Mouse (Mus musculus) erythroblast, embryonic 14.5 days (primary cell): ENCODE data around the gene Ggt7. TPM values are rescaled to one million over a fixed set of nuclear protein-coding genes. Genes with fewer than 3 reads are reported as not detected.

Source experiments
- H3K27me3 ChIP-seq: 2 replicates; pipeline ENCODE4 v1.6.1; 2012; ENCODE audit warnings: inconsistent platforms; ENCODE audit not compliant: control insufficient read depth
- H3K36me3 ChIP-seq: 2 replicates; pipeline ENCODE4 v1.6.1; 2012; ENCODE audit warnings: mild to moderate bottlenecking, inconsistent platforms; ENCODE audit not compliant: control insufficient read depth
- H3K4me1 ChIP-seq: 2 replicates; pipeline ENCODE4 v1.6.1; 2012; ENCODE audit warnings: inconsistent platforms; ENCODE audit not compliant: control insufficient read depth
- H3K4me3 ChIP-seq: replicated peaks from 2 replicates; pipeline ENCODE3; 2012; ENCODE audit warnings: moderate library complexity, mild to moderate bottlenecking, inconsistent platforms
- H3K9me3 ChIP-seq: 2 replicates; pipeline ENCODE4 v1.6.1; 2012; ENCODE audit warnings: low read length, inconsistent platforms, mixed read lengths; ENCODE audit not compliant: control insufficient read depth
- GATA1 ChIP-seq: IDR thresholded peaks from 2 replicates; pipeline ENCODE4 v1.6.1; 2012; ENCODE audit warnings: low read length, inconsistent platforms, mixed read lengths
- TAL1 ChIP-seq: IDR thresholded peaks from 3 replicates; pipeline ENCODE4 v1.6.1; 2012; ENCODE audit warnings: low read length, inconsistent platforms, mixed read lengths
- polyA plus RNA-seq: library from polyadenylated mRNA; stranded (reverse); fragments of >175 nt; gene quantifications from 2 replicates; pipeline ENCODE4 v1.2.3, GENCODE M21; 2012

Ggt7 gene
- polyA plus RNA-seq, 1 experiment, result not detected

DNA sequence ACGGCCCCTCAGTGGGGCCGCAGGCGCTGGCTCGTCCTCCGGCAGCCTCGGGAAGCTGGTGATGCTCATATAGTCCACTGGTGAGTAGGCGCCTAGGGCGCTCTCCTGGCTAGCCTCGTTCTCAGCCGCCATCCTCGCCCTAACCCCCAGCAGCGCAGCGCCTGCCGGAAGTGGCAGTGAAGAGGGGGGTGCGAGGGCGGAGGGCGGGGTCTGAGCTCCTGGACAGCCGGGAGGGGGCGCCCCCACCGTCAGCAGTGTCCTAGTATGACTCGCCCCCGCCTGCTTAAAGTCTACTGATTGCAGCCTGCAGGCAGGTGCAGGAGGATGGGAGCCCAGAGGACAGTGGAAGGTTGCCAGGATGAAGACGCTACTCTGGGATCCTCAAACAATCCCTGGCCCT, 3.4 kb downstream of the Ggt7 start:
- peaks cover 43% of the 10 kb centered on the region for H3K27me3 ChIP-seq
- H3K4me1 ChIP-seq, result peaks cover 26% of the 10 kb centered on the region
- TF ChIP-seq GATA1, result no peak
- no peak for TF ChIP-seq TAL1
- no peak overlapping the region for H3K4me3 ChIP-seq
- no peaks in the 10 kb centered on the region for H3K36me3 ChIP-seq
- H3K9me3 ChIP-seq, result no peaks in the 10 kb centered on the region

DNA sequence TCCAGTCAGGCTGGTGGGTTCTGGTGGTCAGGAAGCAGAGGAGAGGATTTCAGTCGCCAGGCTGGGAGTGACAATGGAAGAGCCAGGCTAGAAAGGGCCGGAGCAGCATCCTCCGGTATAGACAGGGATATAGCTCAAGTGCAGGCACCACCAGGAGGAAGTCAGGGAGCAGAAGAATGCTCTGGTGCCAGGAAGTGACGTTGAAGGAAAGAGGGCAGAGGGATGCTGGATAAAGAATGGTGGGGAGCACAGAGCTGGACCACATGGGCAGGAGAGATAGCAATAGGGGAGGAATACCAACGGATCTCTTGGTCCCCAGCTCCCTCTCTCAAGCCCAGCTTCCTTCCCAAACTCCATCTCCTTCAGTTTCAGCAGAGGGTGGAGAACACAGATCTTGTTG, 4.5 kb downstream of the Ggt7 start:
- H3K36me3 ChIP-seq, result no peaks in the 10 kb centered on the region
- TF ChIP-seq GATA1, result no peak
- TF ChIP-seq TAL1, result no peak
- peaks cover 43% of the 10 kb centered on the region for H3K27me3 ChIP-seq
- no peaks in the 10 kb centered on the region for H3K9me3 ChIP-seq
- H3K4me1 ChIP-seq, result peaks cover 18% of the 10 kb centered on the region
- H3K4me3 ChIP-seq, result no peak overlapping the region

DNA sequence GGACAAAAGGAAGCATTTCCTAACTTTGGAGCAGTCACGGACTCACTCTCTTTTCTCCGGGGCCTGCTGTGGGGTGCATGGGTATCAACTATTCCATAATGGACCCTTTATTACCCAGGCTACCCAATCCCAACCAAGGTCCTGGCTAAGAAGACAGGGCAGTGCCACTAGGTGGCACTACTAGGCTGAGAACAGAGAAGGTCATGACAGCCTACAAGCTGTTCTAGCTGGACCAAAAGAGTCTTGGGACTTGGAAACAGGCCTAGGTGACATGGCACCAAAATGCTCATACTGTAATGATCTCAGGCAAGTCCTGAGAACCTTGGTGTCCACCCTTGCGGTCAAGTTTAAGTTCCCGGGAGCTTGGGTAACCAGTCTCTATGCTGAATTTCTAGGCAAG, 5.6 kb downstream of the Ggt7 start:
- Histone ChIP-seq H3K4me1 (peaks cover 13% of the 10 kb centered on the region), H3K9me3 (no peaks in the 10 kb centered on the region), H3K27me3 (peaks cover 43% of the 10 kb centered on the region), H3K4me3 (no peak overlapping the region), H3K36me3 (no peaks in the 10 kb centered on the region)
- no peak for TF ChIP-seq TAL1
- TF ChIP-seq GATA1, result no peak

DNA sequence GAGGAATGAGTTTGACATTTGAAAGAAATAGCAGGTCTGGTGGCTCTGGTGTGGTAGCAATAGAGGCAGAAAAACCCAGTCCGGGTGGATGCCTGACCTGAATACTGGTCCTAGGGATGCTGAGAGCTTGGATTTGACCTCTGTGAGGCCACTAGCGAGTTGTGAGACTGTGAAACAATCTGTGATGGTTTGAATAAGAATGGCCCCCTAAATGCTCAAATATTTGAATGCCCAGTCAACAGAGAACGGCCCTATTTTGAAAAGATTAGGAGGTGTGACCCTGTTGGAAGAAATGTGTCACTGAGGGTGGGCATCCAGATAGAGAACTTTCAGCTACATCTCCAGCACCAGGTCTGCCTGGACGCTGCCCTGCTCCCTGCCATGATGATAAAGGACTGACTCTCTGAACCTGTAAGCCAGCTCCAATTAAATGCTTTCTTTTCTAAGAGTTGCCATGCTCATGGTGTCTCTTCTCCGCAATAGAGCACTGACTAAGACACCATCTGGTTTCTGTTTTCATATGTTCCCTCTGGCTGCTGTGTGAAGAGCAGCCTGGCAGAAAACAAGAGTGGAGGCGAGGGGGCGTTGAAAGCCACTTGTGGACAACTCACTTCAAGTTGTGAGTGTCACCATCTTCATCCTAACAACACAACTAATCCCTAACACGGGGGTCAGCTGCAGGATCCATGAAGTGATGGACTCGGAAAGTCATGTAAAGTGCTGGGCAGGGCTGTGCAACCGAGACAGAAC, 10.1 kb downstream of the Ggt7 start:
- no peaks in the 10 kb centered on the region for H3K4me1 ChIP-seq
- peaks cover 10% of the 10 kb centered on the region for H3K27me3 ChIP-seq
- no peak for TF ChIP-seq GATA1
- TF ChIP-seq TAL1, result no peak
- no peak overlapping the region for H3K4me3 ChIP-seq
- H3K36me3 ChIP-seq, result no peaks in the 10 kb centered on the region
- H3K9me3 ChIP-seq, result no peaks in the 10 kb centered on the region

DNA sequence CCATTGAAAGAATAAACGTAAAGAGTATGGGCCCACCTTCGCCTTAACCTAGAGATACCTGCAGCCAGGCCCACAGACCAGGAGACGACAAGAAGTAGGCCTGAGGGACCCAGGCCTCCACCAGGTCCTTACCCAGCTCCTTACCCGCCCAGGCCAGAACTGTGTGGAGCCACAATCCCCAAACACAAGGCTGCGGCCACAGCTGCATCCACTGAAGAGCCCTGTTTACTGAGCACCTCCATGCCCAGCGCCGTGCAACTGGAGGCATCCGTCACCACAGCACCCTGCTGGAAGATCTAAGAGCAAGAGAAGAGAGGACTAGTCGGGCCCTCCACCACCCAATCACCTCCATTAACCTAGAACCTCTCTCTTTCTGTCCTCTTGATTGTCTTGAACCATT, 12.2 kb downstream of the Ggt7 start:
- no peaks in the 10 kb centered on the region for H3K36me3 ChIP-seq
- no peaks in the 10 kb centered on the region for H3K4me1 ChIP-seq
- H3K4me3 ChIP-seq, result no peak overlapping the region
- TF ChIP-seq TAL1 (no peak), GATA1 (no peak)
- H3K9me3 ChIP-seq, result no peaks in the 10 kb centered on the region
- H3K27me3 ChIP-seq, result peaks cover 6% of the 10 kb centered on the region

DNA sequence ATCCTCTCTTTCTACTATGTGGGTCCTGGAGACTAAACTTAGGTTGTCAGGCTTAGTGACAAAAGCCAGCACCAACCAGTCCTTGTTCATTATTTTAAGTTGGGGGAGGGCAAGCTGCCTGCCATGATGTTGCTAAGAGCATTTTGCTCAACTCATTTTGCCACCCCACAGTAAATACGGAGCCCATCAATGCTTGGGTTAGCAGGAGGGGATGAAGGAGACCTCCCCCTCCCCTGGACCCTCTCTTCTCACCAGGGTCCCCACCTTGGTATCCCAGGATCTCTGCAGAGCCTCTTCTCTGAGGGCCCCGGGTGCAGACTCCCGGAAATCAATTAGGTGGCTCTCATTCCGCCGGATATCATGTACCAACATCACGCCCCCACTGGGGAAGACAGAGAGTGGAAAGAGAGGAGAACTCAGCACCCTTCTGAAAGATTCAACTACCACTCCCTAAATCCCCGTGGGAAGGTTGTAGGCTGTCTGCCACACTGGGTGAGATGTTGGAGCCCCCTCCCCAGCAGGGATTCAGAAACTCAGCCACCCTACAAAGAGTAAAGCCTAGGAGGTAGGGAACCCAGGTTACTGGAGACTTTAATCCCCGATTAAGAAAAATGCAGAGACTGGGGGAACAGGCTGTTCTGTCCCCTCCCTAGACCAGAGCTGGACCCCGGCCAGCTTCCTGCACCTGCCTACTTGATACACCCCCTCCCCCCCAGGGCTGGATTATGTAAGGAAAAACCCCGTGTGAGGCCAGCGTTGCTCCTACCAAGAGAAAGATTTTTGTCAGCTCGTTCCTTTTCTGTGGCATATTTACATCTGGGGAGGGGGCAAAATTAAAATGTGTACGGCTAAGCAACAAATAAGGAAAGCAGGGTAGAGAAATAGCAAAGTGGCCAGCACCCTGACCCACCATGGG, 13.3 kb downstream of the Ggt7 start:
- H3K4me3 ChIP-seq, result no peak overlapping the region
- H3K9me3 ChIP-seq, result no peaks in the 10 kb centered on the region
- no peaks in the 10 kb centered on the region for H3K4me1 ChIP-seq
- H3K27me3 ChIP-seq, result peaks cover 6% of the 10 kb centered on the region
- no peaks in the 10 kb centered on the region for H3K36me3 ChIP-seq
- no peak for TF ChIP-seq GATA1
- no peak for TF ChIP-seq TAL1

DNA sequence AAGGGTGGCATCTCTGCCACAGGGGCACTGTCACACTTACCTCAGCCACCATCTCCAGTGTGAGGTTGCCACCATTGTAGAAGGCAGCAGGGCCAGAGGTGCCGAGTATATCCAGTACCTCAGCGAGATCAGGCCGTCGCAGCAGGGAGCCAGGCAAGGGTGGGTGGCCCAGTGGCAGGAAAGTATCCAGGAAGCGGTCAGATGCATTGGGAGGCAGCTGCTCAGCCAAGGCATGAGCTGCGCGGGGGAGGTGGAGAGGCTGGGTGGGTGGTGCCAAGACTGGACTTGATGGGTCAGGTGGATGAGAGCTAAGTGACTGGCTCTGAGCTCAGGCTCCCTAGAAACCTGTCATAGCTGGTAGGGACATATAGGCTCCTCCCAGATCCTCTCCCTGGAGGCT, 15.4 kb downstream of the Ggt7 start:
- no peaks in the 10 kb centered on the region for H3K4me1 ChIP-seq
- H3K36me3 ChIP-seq, result no peaks in the 10 kb centered on the region
- no peaks in the 10 kb centered on the region for H3K9me3 ChIP-seq
- no peak overlapping the region for H3K4me3 ChIP-seq
- TF ChIP-seq TAL1 (no peak), GATA1 (no peak)
- H3K27me3 ChIP-seq, result peaks cover 6% of the 10 kb centered on the region

DNA sequence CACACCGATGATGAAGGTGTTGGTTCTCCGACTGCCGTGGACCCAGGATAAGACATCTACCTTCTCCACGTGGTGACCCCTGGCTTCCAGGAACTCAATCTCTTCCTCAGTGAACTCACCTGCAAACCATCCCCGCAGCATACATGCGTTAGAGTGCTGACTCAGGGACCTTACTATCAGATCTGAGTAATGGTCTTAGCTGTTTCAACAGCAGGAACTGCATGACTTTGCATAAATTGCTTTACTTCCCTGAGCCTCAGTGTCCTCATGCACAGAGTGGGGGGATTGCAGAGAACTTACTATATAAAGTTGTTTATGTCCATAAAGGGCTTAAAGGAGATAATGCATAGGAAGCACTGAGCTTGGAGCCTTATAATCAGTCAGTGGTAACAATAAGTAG, 27.0 kb downstream of the Ggt7 start:
- TF ChIP-seq TAL1 (no peak), GATA1 (no peak)

DNA sequence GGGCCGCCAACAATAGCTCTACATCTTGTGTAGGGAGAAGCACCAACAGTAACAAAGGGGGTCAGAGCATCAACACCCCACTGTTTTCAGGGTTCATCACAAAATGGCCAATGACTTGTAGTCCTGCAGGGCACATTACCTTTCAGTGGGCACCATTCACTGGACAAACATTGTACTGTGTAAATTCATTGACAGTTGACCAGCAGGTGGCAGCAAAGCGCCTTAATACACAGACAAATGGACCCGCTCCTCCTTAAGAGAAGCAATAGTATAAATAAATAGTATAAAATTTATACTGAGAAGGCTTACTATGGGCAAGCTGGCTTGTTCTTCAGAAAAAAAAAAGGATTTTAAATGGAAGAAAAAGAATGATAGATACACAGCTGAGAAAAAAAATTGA, 36.0 kb downstream of the Ggt7 start:
- Histone ChIP-seq H3K4me1 (no peaks in the 10 kb centered on the region), H3K27me3 (no peaks in the 10 kb centered on the region; the same call in 1 of the 2 replicates), H3K36me3 (no peaks in the 10 kb centered on the region), H3K9me3 (no peaks in the 10 kb centered on the region), H3K4me3 (no peak overlapping the region)
- TF ChIP-seq TAL1 (no peak), GATA1 (no peak)

More for the DNA sequence above, 27.0 kb downstream of the Ggt7 start:
- H3K9me3 ChIP-seq, result no peaks in the 10 kb centered on the region
- H3K4me3 ChIP-seq, result no peak overlapping the region
- no peaks in the 10 kb centered on the region for H3K4me1 ChIP-seq
- no peaks in the 10 kb centered on the region for H3K27me3 ChIP-seq
- no peaks in the 10 kb centered on the region for H3K36me3 ChIP-seq
